Mouse (Mus musculus) limb, embryonic 14.5 days (tissue): ENCODE results near the gene Apoc4. TPM values are rescaled to one million over a fixed set of nuclear protein-coding genes. Genes with fewer than 3 reads are reported as not detected.

Experiments
- ATAC-seq: fragments of 200-750 bp; cut with Nextera tagmentation; 2 replicates; pipeline ENCODE4 v1.8.0; 2017; ENCODE audit warnings: low read depth, moderate number of reproducible peaks, moderate TSS enrichment; ENCODE audit not compliant: low FRiP score
- DNase-seq: peaks from one replicate; pipeline ENCODE4 v3.0.0-alpha.2; 2015; ENCODE audit warnings: low spot score
- H3K27ac ChIP-seq: fragments of 300-500 bp; sonication (generic); replicated peaks from 2 replicates; pipeline ENCODE4 v1.5.1; 2014; ENCODE audit warnings: low read depth, mild to moderate bottlenecking, low read length, moderate library complexity, mixed read lengths
- H3K27me3 ChIP-seq: fragments of 300-500 bp; sonication (generic); 2 replicates; pipeline ENCODE4 v1.6.1; 2014; ENCODE audit warnings: low read length, mixed read lengths; ENCODE audit not compliant: control insufficient read depth, insufficient read depth
- H3K36me3 ChIP-seq: fragments of 300-500 bp; sonication (generic); 2 replicates; pipeline ENCODE4 v1.6.1; 2014; ENCODE audit warnings: mild to moderate bottlenecking, low read length, moderate library complexity, mixed read lengths; ENCODE audit not compliant: control insufficient read depth, insufficient read depth
- H3K4me1 ChIP-seq: fragments of 300-500 bp; sonication (generic); 2 replicates; pipeline ENCODE4 v1.6.1; 2014; ENCODE audit warnings: antibody characterized with exemption, low read length, mixed read lengths; ENCODE audit not compliant: control insufficient read depth, insufficient read depth
- H3K4me2 ChIP-seq: fragments of 300-500 bp; sonication (generic); replicated peaks from 2 replicates; pipeline ENCODE4 v1.6.1; 2014; ENCODE audit warnings: low read depth, mild to moderate bottlenecking, low read length, moderate library complexity; ENCODE audit not compliant: severe bottlenecking
- H3K4me3 ChIP-seq: fragments of 300-500 bp; sonication (generic); replicated peaks from 2 replicates; pipeline ENCODE4 v1.5.1; 2014; ENCODE audit warnings: low read length
- H3K9ac ChIP-seq: fragments of 300-500 bp; sonication (generic); 2 replicates; pipeline ENCODE4 v1.6.1; 2014; ENCODE audit warnings: mild to moderate bottlenecking, low read depth, low read length, moderate library complexity; ENCODE audit not compliant: severe bottlenecking
- H3K9me3 ChIP-seq: fragments of 300-500 bp; sonication (generic); 2 replicates; pipeline ENCODE4 v1.6.1; 2016; ENCODE audit warnings: low read length; ENCODE audit not compliant: control insufficient read depth
- POLR2A ChIP-seq: fragments of 200-500 bp; IDR thresholded peaks from 2 replicates; pipeline ENCODE4 v1.8.0; 2012; ENCODE audit warnings: inconsistent platforms, mild to moderate bottlenecking, moderate library complexity, borderline replicate concordance; ENCODE audit not compliant: insufficient read depth, insufficient read length; ENCODE audit errors: extremely low read depth
- WGBS: fragments of 180-500 bp; shearing (Covaris S2); extraction: QIAGEN DNeasy Blood & Tissue Kit; methylation state at CpG from one replicate; pipeline ENCODE4 v1.1.7; 2014; 5-methylcytosine and 5-hydroxymethylcytosine counted together
- polyA plus RNA-seq, 2 experiments: library from polyadenylated mRNA; depleted of rRNA in 1 of 2; stranded (reverse) in 1 of 2; unstranded in 1 of 2; fragments of >200 nt; fragmentation: Nextera tagmentation in 1 of 2; extraction: Ambion mirVana in 1 of 2; gene quantifications; 2 replicates each; pipeline versions ENCODE4 v1.2.1 to v1.2.3; 2012 to 2014

Apoc4 gene
- polyA plus RNA-seq, 2 experiments = 0.14 TPM; not detected in 1

DNA sequence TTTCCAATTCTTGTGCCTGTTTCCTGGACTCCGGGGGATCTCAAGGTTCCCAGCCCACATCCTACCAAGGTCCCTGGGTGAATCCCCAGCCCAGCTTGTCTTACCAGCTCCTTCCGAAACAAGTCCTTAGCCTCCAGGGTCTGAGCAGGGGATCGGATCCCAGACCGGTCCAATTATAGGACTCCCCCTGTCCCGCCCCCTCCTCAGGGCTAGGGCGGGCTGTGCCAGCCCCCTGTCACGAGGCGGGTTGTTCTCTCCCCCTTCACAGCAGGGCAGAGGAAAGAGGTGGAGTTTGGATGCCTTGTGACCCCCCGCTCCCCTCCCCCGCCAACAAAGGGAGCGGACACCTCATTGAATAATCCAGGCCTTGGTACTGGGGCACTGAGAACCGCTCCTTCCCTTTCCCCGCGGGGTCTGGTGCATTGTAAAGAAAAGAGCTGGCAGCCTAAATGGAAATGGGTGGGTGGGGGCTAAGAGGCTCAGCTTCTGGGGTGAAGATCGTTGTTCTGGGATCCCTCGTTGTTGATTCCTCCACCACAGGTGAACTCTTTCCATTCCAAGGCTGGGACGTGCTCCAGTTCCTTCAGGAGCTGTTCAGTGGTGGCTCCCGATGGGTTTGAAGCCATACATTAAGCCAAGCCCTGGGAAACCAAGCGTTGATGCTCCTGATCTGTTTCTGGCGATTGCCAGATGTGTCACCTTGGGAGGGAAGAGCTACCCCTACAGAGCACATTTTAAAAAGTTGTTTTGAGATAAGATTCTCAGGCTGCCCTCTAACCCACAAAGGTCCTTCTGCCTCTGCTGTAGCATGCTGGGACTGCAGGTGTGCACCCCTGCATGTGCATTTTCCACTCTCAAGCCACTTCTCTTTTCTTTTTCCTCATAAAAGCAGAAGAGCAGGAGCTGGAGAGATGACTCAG, 17.9 kb upstream of the Apoc4 start, which contains the start of gene Apoe:
Gene Apoe, minus strand, starts transcription at position 282 of the 920 bp plus-strand sequence.
- WGBS = 2% methylated on average over 20 of the region's 20 CpGs
- ATAC-seq (peak; percentile 47; the same call in 1 of the 2 replicates), DNase-seq (peak; percentile 16)
- H3K4me3 ChIP-seq = peak within 1 kb of the TSS; percentile 31
- H3K9ac ChIP-seq = peak within 1 kb of the TSS; percentile 53
- no peak for TF ChIP-seq POLR2A
- no peaks in the 10 kb centered on the region; the same call in 1 of the 2 replicates for H3K9me3 ChIP-seq
- H3K27ac ChIP-seq = no peak within 1 kb of the TSS
- peak within 1 kb of the TSS; percentile 73 for H3K4me2 ChIP-seq
- H3K36me3 ChIP-seq = peaks cover 16% of the 10 kb centered on the region
- H3K4me1 ChIP-seq = peaks cover 16% of the 10 kb centered on the region
- H3K27me3 ChIP-seq = no peaks in the 10 kb centered on the region

DNA sequence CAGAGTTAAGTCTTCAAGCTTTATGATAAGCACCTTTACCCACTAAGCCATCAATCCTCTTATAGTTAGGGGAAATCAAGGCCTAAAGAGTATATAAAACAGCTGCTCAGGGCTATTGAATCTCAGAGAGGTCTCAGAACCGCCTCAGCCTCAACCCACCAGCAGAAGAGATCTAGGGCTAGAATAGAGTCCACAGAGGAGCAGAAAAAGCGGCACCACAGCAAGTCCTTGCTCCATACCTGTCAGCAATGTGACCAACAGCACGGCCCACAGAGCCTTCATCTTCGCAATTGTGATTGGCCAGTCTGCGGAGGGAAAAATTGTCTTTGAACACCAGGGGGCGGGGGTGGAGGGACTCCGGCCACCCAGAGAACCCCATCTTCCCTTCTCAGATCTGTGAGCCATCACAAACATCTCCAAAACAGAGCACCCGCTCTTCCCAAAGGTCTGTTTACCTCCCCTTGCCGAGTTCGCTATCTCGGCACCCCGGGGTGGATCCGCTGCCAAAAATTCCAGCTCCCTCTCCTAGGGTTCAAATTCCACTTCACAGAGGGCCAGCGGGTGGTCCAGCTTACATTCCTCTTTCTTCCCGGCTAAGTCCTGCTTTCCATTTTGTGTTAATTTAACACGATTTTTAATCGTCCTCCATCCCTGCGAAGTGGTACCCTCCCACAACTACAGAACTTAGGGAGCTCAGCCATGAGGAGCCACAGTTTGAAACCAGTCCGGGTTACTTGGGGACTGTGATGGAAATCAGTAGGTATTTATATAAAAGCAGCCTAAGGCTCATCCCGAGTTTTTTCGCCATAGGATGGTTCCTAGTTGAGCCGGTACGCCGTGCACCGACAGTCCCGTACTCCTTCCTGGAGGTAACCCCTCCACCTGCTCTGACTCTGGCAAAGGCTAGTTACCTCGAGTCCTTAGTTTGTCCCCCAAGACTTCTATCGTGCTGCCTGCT, 16.9 kb upstream of the Apoc4 start:
- DNase-seq (peak; percentile 15), ATAC-seq (no peak)
- Histone ChIP-seq H3K9ac (peak overlapping the region; percentile 53), H3K4me2 (peak overlapping the region; percentile 73), H3K4me1 (peaks cover 16% of the 10 kb centered on the region), H3K27ac (no peak overlapping the region), H3K27me3 (no peaks in the 10 kb centered on the region), H3K36me3 (peaks cover 15% of the 10 kb centered on the region), H3K4me3 (peak overlapping the region; percentile 31), H3K9me3 (no peaks in the 10 kb centered on the region; the same call in 1 of the 2 replicates)
- WGBS = 3% methylated on average over 28 of the region's 28 CpGs
- no peak for TF ChIP-seq POLR2A

DNA sequence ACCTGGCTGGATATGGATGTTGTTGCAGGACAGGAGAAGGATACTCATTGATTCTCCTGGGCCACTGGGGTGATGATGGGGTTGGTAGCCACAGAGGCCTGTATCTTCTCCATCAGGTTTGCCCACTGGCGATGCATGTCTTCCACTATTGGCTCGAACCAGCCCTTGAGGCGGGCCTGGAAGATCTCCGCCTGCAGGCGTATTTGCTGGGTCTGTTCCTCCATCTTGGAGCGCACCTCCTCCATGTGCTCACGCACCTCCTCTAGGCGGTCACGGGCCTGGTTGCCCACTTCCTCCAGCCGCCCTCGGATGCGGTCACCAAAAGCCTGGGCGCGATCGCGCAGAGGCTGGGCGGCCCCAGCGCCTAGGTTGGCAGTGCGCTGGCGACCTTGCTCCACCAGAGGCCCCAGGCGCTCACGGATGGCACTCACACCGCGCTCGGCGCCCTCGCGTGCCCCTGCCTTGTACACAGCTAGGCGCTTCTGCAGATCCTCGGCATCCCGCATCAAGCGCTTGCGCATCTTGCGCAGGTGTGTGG, 15.1 kb upstream of the Apoc4 start:
- no peak for TF ChIP-seq POLR2A
- no peaks in the 10 kb centered on the region; the same call in 1 of the 2 replicates for H3K9me3 ChIP-seq
- H3K4me3 ChIP-seq = no peak overlapping the region
- DNase-seq (no peak), ATAC-seq (no peak)
- no peak overlapping the region for H3K9ac ChIP-seq
- peaks cover 3% of the 10 kb centered on the region; the same call in 1 of the 2 replicates for H3K36me3 ChIP-seq
- no peaks in the 10 kb centered on the region for H3K27me3 ChIP-seq
- H3K27ac ChIP-seq = no peak overlapping the region
- peaks cover 16% of the 10 kb centered on the region for H3K4me1 ChIP-seq
- no peak overlapping the region for H3K4me2 ChIP-seq
- WGBS = 93% methylated on average over 34 of the region's 34 CpGs

DNA sequence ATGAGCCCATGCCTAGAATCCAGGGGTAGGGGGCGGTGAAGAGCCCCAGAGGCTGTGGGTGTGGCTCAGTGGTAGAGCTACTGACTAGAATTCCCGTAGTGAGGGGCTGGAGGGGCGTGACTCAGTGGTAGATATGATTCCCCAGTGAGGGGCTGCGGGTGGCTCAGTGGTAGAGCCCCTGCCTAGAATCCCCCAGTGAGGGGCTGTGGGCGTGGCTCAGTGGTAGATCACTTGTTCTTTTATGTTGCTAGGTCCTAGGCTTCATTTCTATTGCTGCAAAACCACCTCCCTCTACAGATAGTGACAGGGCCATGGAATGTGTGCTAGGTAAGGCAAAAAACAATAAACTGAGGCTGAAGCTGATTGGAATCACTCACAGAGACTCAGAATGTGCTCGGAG, 14.6 kb upstream of the Apoc4 start:
- Histone ChIP-seq H3K9ac (no peak overlapping the region), H3K9me3 (no peaks in the 10 kb centered on the region; the same call in 1 of the 2 replicates), H3K4me2 (no peak overlapping the region), H3K4me1 (peaks cover 16% of the 10 kb centered on the region), H3K27me3 (no peaks in the 10 kb centered on the region), H3K4me3 (no peak overlapping the region), H3K27ac (no peak overlapping the region), H3K36me3 (peaks cover 3% of the 10 kb centered on the region; the same call in 1 of the 2 replicates)
- no peak for TF ChIP-seq POLR2A
- DNase-seq = no peak
- ATAC-seq = no peak
- WGBS = 85% methylated on average over 6 of the region's 6 CpGs

DNA sequence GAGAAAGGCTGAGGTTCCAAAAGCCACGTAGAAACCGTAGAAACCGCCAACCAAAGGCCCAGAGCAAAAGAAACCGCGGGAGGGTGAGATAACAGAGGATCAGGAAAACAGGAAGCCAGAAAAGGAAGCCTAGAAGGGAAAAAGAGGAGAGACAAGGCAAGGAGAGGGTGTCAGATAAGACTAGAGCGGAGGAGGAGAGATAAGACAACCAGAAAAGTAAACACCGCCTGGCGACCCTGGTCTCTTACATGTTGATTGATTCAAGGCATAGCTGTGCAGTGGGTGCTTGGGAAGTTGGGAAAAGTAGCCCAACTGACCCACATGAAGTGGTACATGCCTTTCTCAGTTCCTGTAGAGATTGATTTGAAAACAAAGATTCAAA, 13.9 kb upstream of the Apoc4 start:
- no peak overlapping the region for H3K9ac ChIP-seq
- peaks cover 16% of the 10 kb centered on the region for H3K4me1 ChIP-seq
- ATAC-seq = no peak
- H3K27me3 ChIP-seq = no peaks in the 10 kb centered on the region
- no peak for TF ChIP-seq POLR2A
- H3K9me3 ChIP-seq = no peaks in the 10 kb centered on the region; the same call in 1 of the 2 replicates
- 53% methylated on average over 8 of the region's 8 CpGs for WGBS
- no peak overlapping the region for H3K4me2 ChIP-seq
- H3K36me3 ChIP-seq = peaks cover 3% of the 10 kb centered on the region; the same call in 1 of the 2 replicates
- no peak overlapping the region for H3K27ac ChIP-seq
- no peak for DNase-seq
- H3K4me3 ChIP-seq = no peak overlapping the region
